Mouse (Mus musculus) small intestine, adult 2 months (tissue): ENCODE measurements at regions not wholly inside any gene's neighbourhood (a gene's known extent, or its start where the extent isn't known, plus 50 kb on each side); places are given as distances from the start of the nearest gene placed in this dataset.

Experiments
- CTCF ChIP-seq: fragments of 200-500 bp; IDR thresholded peaks from 2 replicates; pipeline ENCODE4 v1.5.1; 2012; ENCODE audit warnings: low read depth, mild to moderate bottlenecking, control low read depth, inconsistent platforms, low read length, moderate library complexity, mixed read lengths; ENCODE audit not compliant: insufficient replicate concordance, insufficient read length; ENCODE audit errors: extremely low read depth
- POLR2A ChIP-seq: fragments of 200-500 bp; IDR thresholded peaks from 2 replicates; pipeline ENCODE4 v1.6.1; 2012; ENCODE audit warnings: low read depth, mild to moderate bottlenecking, control low read depth, inconsistent platforms, low read length, moderate library complexity

DNA sequence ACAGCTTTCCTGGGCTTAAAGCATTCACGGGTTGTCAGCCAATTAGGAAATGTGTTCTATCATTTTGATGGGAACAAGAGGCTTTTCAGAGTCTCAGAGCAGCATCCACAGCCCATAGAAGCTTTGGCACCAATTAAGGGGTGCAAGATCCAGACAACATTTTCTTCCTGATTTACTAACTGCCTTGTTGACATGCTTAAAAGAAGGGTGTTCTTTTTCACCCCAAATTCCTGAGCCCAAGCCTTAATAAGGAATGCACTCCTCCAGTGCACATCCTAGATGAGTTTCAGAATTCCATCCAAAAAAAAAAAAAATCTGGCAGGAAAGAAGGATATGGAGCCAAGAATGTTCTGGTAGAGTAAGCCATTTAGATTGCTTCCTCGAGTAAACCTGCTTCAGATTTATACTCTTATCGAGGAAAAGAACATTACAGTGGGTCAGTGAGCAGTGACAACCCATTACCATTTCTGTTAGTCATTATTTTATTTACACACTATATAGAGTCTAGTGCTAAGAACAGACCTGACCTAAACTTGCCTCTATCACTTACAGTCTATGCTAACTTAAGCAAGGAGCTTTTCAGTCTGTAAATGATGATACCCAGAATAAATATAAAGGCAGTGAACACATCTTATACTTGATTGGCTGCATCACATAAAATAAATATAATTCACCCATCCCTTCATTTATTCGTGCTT, 137.2 kb downstream of the Cth start:
- TF ChIP-seq POLR2A = no peak
- no peak for TF ChIP-seq CTCF
